Mouse (Mus musculus) stomach, postnatal 0 days (tissue): ENCODE measurements at regions not wholly inside any gene's neighbourhood (a gene's known extent, or its start where the extent isn't known, plus 50 kb on each side); places are given as distances from the start of the nearest gene placed in this dataset.

Experiments used
- CTCF ChIP-seq: IDR thresholded peaks from 2 replicates; pipeline ENCODE4 v1.5.1; 2016; ENCODE audit warnings: antibody characterized with exemption, low read depth, mild to moderate bottlenecking, moderate library complexity
- EP300 ChIP-seq: optimal IDR thresholded peaks from 2 replicates; pipeline ENCODE3; 2016; ENCODE audit warnings: antibody characterized with exemption

GRCm38 (mm10) chr1:88866571-88866970 lies 164.6 kb upstream of the Arl4c start:
- no peak for TF ChIP-seq CTCF
- TF ChIP-seq EP300 = no peak
